Mouse (Mus musculus): Measurements from ENCODE around the gene Atf1.

DNA sequence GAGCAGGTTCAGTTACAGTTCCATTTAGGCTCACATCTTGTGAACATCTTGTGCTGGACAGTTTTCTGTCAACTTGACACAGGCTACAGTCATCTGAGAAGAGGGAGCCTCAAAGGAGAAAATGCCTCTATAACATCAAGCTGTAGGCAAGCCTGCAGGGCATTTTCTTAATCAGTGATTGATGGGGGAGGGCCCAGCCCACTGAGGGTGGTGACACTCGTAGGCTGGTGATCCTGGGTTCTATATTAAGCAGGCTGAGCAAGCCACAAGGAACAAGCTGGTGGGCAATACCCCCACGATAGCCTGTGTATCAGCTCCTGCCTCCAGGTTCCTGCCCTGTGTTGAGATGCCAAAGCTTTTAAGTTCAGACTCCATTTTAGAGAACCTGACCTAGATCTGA lies 41.3 kb downstream of the Atf1 start:
- TF ChIP-seq HCFC1 (IDR thresholded peaks at IDR 0.05; ENCODE audit: low read depth, low read length) = no peak
- no peak for TF ChIP-seq BHLHE40 (IDR thresholded peaks at IDR 0.05; ENCODE audit: borderline replicate concordance, low read depth, low read length)
- TF ChIP-seq E2F4 (IDR thresholded peaks at IDR 0.05; ENCODE audit: borderline replicate concordance, low read depth, low read length) = no peak
- TF ChIP-seq MAX (IDR thresholded peaks at IDR 0.05; ENCODE audit: low read length) = no peak
- no peak for TF ChIP-seq POLR2A (IDR thresholded peaks at IDR 0.05; ENCODE audit: control insufficient read depth in 1 of 2, insufficient read depth in 1 of 2, low read depth in 1 of 2, low read length in 2 of 2, poor library complexity in 1 of 2)
- no peak for TF ChIP-seq USF1 (IDR thresholded peaks at IDR 0.05; ENCODE audit: low read depth, low read length)
- no peak for TF ChIP-seq ELF1 (IDR thresholded peaks at IDR 0.05; ENCODE audit: low read depth, low read length)
- no peak for TF ChIP-seq USF2 (IDR thresholded peaks at IDR 0.05; ENCODE audit: borderline replicate concordance in 1 of 2, insufficient read depth in 1 of 2, low read depth in 1 of 2, low read length in 2 of 2)
- no peak for TF ChIP-seq MEF2A (IDR thresholded peaks at IDR 0.05; ENCODE audit: extremely low read depth, insufficient replicate concordance, low read depth, low read length, poor library complexity, severe bottlenecking)
- no peak for TF ChIP-seq EP300 (IDR thresholded peaks at IDR 0.05; ENCODE audit: low read depth in 1 of 2, low read length in 2 of 2)
- TF ChIP-seq SMC3 (IDR thresholded peaks at IDR 0.05; ENCODE audit: low read depth, low read length) = no peak

Measured in MEL (cell line).